Mouse (Mus musculus) liver, embryonic 16.5 days (tissue): ENCODE results near the gene Prkab2. TPM values are rescaled to one million over a fixed set of nuclear protein-coding genes. Genes with fewer than 3 reads are reported as not detected.

Experiments used
- ATAC-seq: fragments of 200-750 bp; cut with Nextera tagmentation; 2 replicates; pipeline ENCODE4 v1.8.0; 2017; ENCODE audit warnings: low read depth, mild to moderate bottlenecking, moderate number of reproducible peaks, moderate library complexity
- H3K27ac ChIP-seq: fragments of 300-500 bp; sonication (generic); 2 replicates; pipeline ENCODE4 v1.5.1; 2014; ENCODE audit warnings: mild to moderate bottlenecking, low read length
- H3K27me3 ChIP-seq: fragments of 300-500 bp; sonication (generic); 2 replicates; pipeline ENCODE4 v1.6.1; 2014; ENCODE audit warnings: low read depth, low read length, mixed read lengths; ENCODE audit not compliant: control insufficient read depth, insufficient read depth
- H3K36me3 ChIP-seq: fragments of 300-500 bp; sonication (generic); 2 replicates; pipeline ENCODE4 v1.6.1; 2014; ENCODE audit warnings: mild to moderate bottlenecking; ENCODE audit not compliant: control insufficient read depth, insufficient read depth
- H3K4me1 ChIP-seq: fragments of 300-500 bp; sonication (generic); 2 replicates; pipeline ENCODE4 v1.6.1; 2014; ENCODE audit warnings: low read depth, low read length, mixed read lengths; ENCODE audit not compliant: control insufficient read depth
- H3K4me2 ChIP-seq: fragments of 300-500 bp; sonication (generic); 2 replicates; pipeline ENCODE4 v1.6.1; 2014; ENCODE audit warnings: low read depth, low read length, mixed read lengths
- H3K4me3 ChIP-seq: fragments of 300-500 bp; sonication (generic); 2 replicates; pipeline ENCODE4 v1.5.1; 2014; ENCODE audit warnings: low read depth, mild to moderate bottlenecking, low read length
- H3K9ac ChIP-seq: fragments of 300-500 bp; sonication (generic); 2 replicates; pipeline ENCODE4 v1.6.1; 2014; ENCODE audit warnings: low read depth, low read length
- H3K9me3 ChIP-seq: fragments of 300-500 bp; sonication (generic); replicated peaks from 2 replicates; pipeline ENCODE4 v1.6.1; 2016; ENCODE audit warnings: low read length; ENCODE audit not compliant: control insufficient read depth
- WGBS: fragments of 180-500 bp; shearing (Covaris S2); extraction: QIAGEN DNeasy Blood & Tissue Kit; methylation state at CpG from one replicate; pipeline ENCODE4 v1.1.7; 2014; ENCODE audit not compliant: insufficient replicate concordance; 5-methylcytosine and 5-hydroxymethylcytosine counted together
- polyA plus RNA-seq: library from polyadenylated mRNA; unstranded; fragments of >200 nt; fragmentation: Nextera tagmentation; extraction: Ambion mirVana; gene quantifications from 2 replicates; pipeline ENCODE4 v1.2.1, GENCODE M21; 2015

The Prkab2 gene
- polyA plus RNA-seq, 1 experiment from 2014 or later: 1.5 TPM

GRCm38 (mm10) chr3:97659746-97660145, 1.8 kb downstream of the Prkab2 start:
- Histone ChIP-seq H3K9me3 (no peaks in the 10 kb centered on the region), H3K27me3 (no peaks in the 10 kb centered on the region), H3K4me3 (no peak overlapping the region), H3K9ac (no peak overlapping the region), H3K36me3 (no peaks in the 10 kb centered on the region), H3K27ac (no peak overlapping the region), H3K4me1 (peaks cover 17% of the 10 kb centered on the region), H3K4me2 (no peak overlapping the region)
- WGBS: 85% methylated on average over 7 of the region's 7 CpGs
- ATAC-seq: no peak

DNA sequence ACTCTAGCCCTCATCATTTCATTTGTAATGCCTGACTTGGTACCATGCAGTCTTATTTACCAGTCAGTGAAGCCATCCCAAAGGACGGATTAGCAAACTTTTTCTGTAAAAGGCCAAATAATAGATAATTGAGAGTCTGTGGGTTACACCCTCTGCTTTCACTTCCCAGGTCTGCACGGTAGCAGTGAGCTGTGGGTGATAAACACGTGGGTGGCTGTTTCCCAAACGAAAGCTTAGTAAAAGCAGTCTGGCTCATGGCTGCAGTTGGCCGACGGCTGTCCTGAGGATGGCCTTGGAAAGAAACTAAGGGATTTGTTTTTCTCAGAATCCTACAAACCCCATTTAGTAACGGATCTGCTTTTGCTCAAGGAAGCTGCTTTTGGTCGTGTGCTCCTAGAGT, 3.2 kb downstream of the Prkab2 start:
- Histone ChIP-seq H3K27me3 (no peaks in the 10 kb centered on the region), H3K9ac (no peak overlapping the region), H3K27ac (no peak overlapping the region), H3K36me3 (no peaks in the 10 kb centered on the region), H3K4me3 (no peak overlapping the region), H3K4me2 (no peak overlapping the region), H3K4me1 (peaks cover 17% of the 10 kb centered on the region), H3K9me3 (no peaks in the 10 kb centered on the region)
- ATAC-seq: no peak
- 49% methylated on average over 8 of the region's 8 CpGs for WGBS

DNA sequence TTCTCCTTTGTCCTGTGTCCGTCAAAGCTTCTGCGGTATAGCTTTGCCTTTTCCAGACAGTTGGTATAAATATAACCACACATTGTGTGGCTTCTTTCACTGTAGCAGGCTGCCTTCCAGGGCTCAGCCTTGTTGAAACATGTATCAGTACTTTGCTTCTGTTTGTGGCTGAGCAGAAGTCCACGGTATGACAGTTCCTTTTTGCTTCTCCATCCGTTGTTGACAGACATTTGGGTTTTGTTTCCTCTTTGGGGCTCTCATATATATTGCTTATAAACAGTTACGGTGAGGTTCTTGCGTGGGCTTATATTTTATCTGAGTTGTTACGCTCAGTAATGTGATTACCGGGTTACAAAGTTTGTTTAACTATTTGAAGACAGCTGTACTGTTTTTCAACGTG, 7.5 kb downstream of the Prkab2 start:
- Histone ChIP-seq H3K9ac (no peak overlapping the region), H3K27me3 (no peaks in the 10 kb centered on the region), H3K36me3 (no peaks in the 10 kb centered on the region), H3K27ac (no peak overlapping the region), H3K4me3 (no peak overlapping the region), H3K9me3 (no peaks in the 10 kb centered on the region), H3K4me1 (no peaks in the 10 kb centered on the region), H3K4me2 (no peak overlapping the region)
- WGBS: 50% methylated on average over 9 of the region's 9 CpGs
- ATAC-seq: no peak

GRCm38 (mm10) chr3:97666154-97666553, 8.2 kb downstream of the Prkab2 start:
- no peaks in the 10 kb centered on the region for H3K36me3 ChIP-seq
- H3K9ac ChIP-seq: no peak overlapping the region
- no peak overlapping the region for H3K27ac ChIP-seq
- H3K9me3 ChIP-seq: no peaks in the 10 kb centered on the region
- 52% methylated on average over 8 of the region's 8 CpGs for WGBS
- no peak for ATAC-seq
- no peak overlapping the region for H3K4me2 ChIP-seq
- H3K27me3 ChIP-seq: no peaks in the 10 kb centered on the region
- no peaks in the 10 kb centered on the region for H3K4me1 ChIP-seq
- H3K4me3 ChIP-seq: no peak overlapping the region

DNA sequence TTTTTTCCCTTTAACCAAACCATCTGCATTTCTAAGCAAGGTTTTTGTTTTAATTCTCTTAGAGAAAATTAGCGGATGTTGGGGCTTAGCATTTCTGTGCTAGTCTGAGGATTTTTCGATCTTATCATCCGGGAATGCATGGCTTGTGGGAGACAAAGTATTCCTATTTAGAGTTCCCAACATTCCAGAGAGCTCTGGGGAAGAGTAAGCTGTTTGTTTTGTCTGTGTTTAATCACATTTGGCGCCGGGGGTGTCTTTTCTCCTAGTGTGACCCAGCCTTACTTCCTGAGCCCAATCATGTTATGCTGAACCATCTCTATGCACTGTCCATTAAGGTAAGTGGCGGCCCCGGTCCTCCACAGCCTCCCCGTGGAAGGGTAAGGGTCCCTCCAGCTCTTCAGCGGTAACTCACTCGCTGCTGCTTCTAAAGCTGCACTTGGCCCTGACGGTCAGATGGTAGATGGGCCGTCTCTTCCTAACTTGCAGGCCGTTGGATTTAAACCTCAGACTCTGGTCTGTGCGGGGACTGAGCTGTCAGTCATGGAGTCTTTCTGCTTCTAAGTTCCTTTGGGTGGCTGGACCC, 9.2 kb downstream of the Prkab2 start:
- Histone ChIP-seq H3K9ac (no peak overlapping the region), H3K4me2 (no peak overlapping the region), H3K27me3 (no peaks in the 10 kb centered on the region), H3K27ac (no peak overlapping the region), H3K4me1 (no peaks in the 10 kb centered on the region), H3K4me3 (no peak overlapping the region), H3K36me3 (no peaks in the 10 kb centered on the region), H3K9me3 (no peaks in the 10 kb centered on the region)
- 69% methylated on average over 14 of the region's 14 CpGs for whole genome bisulfite sequencing
- no peak for ATAC-seq

- no peaks in the 10 kb centered on the region for H3K36me3 ChIP-seq
- whole genome bisulfite sequencing: 56% methylated on average over 7 of the region's 7 CpGs
- H3K9ac ChIP-seq: no peak within 1 kb of the TSS
- H3K27me3 ChIP-seq: no peaks in the 10 kb centered on the region
- H3K4me2 ChIP-seq: no peak within 1 kb of the TSS
- ATAC-seq: no peak
- H3K9me3 ChIP-seq: no peaks in the 10 kb centered on the region
- no peak within 1 kb of the TSS for H3K4me3 ChIP-seq
- no peak within 1 kb of the TSS for H3K27ac ChIP-seq
- H3K4me1 ChIP-seq: no peaks in the 10 kb centered on the region
Observed at GRCm38 (mm10) chr3:97674644-97675110, 16.7 kb downstream of the Prkab2 start, which contains the start of gene Gm17651. Gm17651 (minus strand) TSS chr3:97674694.

DNA sequence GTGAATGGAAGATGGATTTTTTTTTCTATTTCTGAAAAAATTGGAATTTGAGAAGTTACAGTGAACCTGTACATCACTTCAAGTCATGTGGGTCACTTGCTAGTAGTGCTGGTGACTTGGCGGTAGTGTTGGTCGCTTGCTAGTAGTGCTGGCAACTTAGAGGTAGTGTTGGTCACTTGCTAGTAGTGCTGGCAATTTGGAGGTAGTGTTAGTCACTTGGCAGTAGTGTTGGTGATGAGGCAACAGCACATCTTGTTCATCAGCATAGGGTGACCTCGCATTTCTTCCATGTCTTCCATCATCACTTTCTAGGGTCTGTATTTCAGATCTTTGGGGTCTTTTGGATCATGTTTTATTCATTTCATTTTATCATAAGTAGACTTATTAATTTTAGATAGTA, 18.1 kb downstream of the Prkab2 start:
- no peak overlapping the region for H3K4me3 ChIP-seq
- H3K4me2 ChIP-seq: no peak overlapping the region
- no peak for ATAC-seq
- H3K36me3 ChIP-seq: no peaks in the 10 kb centered on the region
- 71% methylated on average over 3 of the region's 3 CpGs for WGBS
- no peak overlapping the region for H3K27ac ChIP-seq
- H3K27me3 ChIP-seq: no peaks in the 10 kb centered on the region
- H3K9me3 ChIP-seq: no peaks in the 10 kb centered on the region
- no peaks in the 10 kb centered on the region; the same call in 1 of the 2 replicates for H3K4me1 ChIP-seq
- no peak overlapping the region for H3K9ac ChIP-seq

- Histone ChIP-seq H3K36me3 (no peaks in the 10 kb centered on the region), H3K9me3 (no peaks in the 10 kb centered on the region), H3K4me1 (peaks cover 6% of the 10 kb centered on the region), H3K9ac (no peak overlapping the region), H3K4me3 (no peak overlapping the region), H3K4me2 (no peak overlapping the region), H3K27me3 (peaks cover 7% of the 10 kb centered on the region), H3K27ac (no peak overlapping the region)
- 71% methylated on average over 3 of the region's 3 CpGs for WGBS
- ATAC-seq: no peak
Observed at GRCm38 (mm10) chr3:97678416-97678815, 20.4 kb downstream of the Prkab2 start.

DNA sequence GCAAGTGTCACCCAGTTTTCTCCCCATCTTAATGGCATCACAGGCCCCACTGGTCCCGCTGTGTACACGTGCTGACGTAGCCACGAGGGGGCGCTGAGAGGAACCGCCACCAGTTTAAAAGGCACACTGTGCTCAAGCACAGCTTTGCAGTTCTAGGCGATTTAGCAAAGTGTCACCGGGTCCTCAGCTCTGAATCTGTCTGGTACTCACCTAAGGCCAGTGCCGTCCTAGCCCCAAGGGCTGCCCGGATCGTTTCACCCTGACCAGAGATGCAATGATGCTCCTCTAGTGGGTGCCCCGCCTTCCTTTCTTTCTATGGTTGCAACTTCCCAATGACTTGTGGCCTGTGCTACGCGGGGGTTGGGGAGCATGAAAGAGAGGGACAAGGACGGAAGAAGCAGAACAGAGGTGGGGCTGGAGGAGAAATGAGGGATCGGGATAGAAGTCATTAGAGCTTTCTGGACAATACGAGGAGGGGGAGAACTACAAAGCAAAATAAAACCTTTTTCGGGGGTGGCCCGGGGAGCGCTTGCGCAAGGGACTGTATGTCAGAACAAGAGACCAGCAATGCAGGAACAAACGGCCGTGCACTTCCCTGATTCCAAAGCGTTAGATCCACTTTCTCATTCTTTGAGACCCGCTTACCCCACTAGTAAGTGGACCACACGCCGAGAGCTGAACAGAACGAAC, 22.8 kb downstream of the Prkab2 start:
- H3K4me2 ChIP-seq: peak overlapping the region; percentile 70
- no peaks in the 10 kb centered on the region for H3K36me3 ChIP-seq
- peak overlapping the region; percentile 41; the same call in 1 of the 2 replicates for H3K9ac ChIP-seq
- peaks cover 10% of the 10 kb centered on the region for H3K27me3 ChIP-seq
- no peaks in the 10 kb centered on the region for H3K9me3 ChIP-seq
- peak overlapping the region; percentile 48 for H3K4me3 ChIP-seq
- ATAC-seq: peak; percentile 62
- under 1% methylated on average over 28 of the region's 28 CpGs for WGBS
- peaks cover 6% of the 10 kb centered on the region for H3K4me1 ChIP-seq
- peak overlapping the region; percentile 33; the same call in 1 of the 2 replicates for H3K27ac ChIP-seq
